Mouse (Mus musculus) thymus, adult 2 months (tissue): ENCODE measurements at regions not wholly inside any gene's neighbourhood (a gene's known extent, or its start where the extent isn't known, plus 50 kb on each side); places are given as distances from the start of the nearest gene placed in this dataset.

Experiments
- CTCF ChIP-seq: fragments of 200-500 bp; IDR thresholded peaks from 2 replicates; pipeline ENCODE4 v1.5.1; 2012; ENCODE audit warnings: mild to moderate bottlenecking, control low read depth, low read length, moderate library complexity, borderline replicate concordance; ENCODE audit not compliant: control insufficient read depth, poor library complexity, insufficient read depth; ENCODE audit errors: extremely low read depth
- POLR2A ChIP-seq: fragments of 200-500 bp; IDR thresholded peaks from 2 replicates; pipeline ENCODE4 v1.6.1; 2012; ENCODE audit warnings: mild to moderate bottlenecking, low read length, control low read depth, moderate library complexity; ENCODE audit not compliant: control insufficient read depth, poor library complexity, insufficient read depth; ENCODE audit errors: extremely low read depth

DNA sequence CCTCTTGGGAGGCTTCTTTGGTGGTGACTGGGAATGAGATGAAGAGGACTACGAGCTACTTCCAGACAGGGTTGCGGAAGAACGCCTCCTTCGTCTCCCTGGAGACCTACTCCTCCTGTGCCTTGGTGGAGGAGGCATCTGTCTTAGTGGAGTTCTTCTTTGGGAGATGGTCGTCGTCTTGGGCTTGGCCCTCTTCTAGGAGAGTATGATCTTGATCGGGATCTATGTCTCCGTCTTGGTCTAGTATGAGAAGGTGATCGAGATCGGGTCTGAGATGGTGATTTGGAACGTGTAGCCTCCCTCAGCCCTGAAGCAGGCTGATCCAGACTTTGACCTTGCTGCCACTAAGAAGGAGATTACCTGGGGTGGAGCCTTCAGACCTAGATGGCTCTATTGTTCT is 276.3 kb downstream of the 1810013L24Rik start:
- no peak for TF ChIP-seq POLR2A
- no peak for TF ChIP-seq CTCF
